Mouse (Mus musculus) lung, postnatal 10 days (tissue): ENCODE data around the gene Pex10.
A peak's percentile ranks its signal among the peaks of the same experiment; 100 is the strongest.
"Not testable (repeated sequence)": the region's sequence is repeated elsewhere in the genome, so short reads cannot be mapped to it uniquely, and the experiment has no call there.

Experiments used
- DNase-seq: peaks from one replicate; pipeline ENCODE4 v3.0.0; 2021

Pex10 gene

DNA sequence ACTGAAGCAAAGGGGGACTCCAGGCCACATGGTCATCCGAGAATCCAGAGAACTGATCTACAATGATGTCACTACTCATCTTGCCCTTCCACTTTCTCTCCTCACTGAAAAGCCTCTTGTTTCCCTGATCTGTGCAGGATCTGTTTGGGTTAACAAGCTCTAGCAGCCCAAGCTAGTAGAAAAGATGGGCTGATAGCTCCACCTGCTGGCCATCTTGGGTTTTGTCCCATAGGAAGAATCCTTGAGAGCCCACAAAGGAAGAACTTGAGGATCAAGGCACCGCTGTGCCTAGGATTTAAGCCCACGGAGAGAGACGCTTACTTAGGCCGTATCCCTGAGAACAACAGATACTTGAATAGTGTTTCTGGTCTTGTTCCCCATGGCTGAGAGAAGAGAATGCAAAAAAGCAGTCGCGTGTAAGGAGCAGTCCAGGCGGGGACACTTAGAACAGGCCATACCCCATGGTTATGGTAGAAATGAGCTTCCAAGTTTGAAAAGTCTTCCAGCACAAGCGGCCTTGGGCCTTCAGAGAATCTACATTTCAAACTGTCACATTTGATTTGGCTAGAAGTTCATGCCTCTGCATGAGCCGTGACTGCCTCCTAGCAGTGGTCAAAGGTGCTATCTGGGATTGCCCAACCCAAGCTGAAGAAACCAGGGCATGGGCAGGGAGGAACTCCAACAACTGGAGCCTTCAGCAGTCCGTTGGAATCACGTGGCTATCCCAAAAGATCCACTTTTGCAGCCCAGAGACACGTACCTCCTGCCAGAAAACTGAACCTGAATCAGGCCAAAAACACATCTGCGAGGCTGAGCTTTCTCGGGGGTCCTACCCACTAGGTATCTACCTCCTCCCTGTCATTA lies 614 bp upstream of the Pex10 start:
- peak; percentile 93 for DNase-seq

GRCm38 (mm10) chr4:155068357-155068972 lies 1.6 kb downstream of the Pex10 start:
- no peak for DNase-seq

DNA sequence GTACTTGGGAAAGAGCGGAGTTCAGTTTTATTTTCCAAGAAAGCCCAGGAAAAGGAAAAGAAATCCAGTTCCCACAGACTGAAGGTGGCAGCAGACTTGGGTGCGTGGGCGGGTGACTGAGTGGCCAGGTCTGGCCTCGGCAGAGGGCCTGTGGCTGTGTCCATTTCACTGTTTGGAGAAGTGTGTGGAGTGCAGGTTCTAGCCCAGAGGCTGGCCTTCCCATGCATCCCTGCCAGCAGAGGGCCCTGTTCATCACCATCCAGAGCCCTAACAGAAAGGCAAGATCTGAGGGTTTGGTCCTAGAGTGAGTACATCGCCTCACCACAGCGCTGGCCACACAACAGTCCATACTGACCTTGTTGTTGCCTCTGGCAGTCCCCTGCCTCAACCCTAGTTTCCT lies 2.4 kb downstream of the Pex10 start:
- DNase-seq = peak; percentile 26

DNA sequence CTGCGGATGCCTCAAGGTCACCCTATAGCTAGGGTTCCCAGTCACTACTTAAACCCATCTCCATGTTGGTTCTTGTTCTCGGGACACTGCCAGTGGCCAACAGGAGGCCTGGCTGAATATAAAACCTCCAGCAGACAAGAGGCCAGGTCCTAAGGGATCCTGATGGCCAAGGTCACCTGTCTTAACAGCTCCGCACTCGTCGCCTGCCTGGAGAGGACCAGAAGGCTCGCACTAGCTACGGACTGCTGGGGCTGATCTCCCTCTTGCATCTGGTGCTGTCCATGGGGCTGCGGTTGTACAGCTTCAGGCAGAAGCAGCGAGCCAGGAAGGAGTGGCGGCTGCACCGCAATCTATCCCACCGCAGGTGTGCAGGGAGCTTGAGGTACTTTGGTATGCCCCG lies 3.4 kb downstream of the Pex10 start:
- DNase-seq = no peak

DNA sequence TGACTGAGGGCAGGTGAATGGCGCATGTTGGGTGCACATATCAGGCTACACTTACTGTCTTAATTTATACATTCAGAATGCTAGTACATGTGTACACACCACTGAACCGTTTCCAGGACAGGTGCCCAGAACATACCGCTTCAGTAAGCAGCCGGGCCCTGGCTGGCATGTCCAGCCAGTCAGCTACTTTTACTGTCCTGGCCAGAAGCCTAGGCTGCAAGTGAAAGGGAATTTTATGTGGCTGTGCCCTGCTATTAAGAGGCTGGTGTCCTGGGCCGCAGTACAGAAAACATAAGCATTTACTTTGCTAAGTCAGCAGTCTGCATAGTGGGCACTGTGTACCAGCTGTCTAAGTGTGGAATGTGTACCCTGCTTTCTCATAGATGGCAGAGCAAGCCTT lies 4.1 kb downstream of the Pex10 start:
- no peak for DNase-seq

- DNase-seq = no peak
Observed at GRCm38 (mm10) chr4:155074418-155074817, 7.6 kb downstream of the Pex10 start.

DNA sequence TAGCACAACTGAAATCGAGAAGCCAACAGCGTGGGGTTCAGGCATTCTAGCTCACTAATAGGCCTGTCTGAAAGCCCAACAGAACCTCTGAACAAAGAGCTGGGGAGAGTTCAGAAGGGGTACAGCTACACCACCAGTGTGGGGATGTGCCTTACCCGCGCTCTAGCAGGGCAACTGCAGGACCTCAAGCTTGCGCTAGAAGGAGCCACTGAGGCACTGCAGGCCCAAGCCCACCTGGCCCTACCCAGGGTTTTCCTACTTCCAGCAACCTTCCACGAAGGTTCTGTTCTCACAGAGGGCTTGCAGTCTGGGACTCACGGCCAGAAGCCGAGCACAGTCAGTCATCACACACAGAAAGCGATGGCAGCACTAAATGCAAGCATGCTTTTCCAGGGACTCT lies 8.3 kb downstream of the Pex10 start:
- no peak for DNase-seq

- no peak for DNase-seq
Observed at GRCm38 (mm10) chr4:155075813-155076212, 9.0 kb downstream of the Pex10 start.

- no peak for DNase-seq
Observed at GRCm38 (mm10) chr4:155076677-155077076, 9.9 kb downstream of the Pex10 start.

DNA sequence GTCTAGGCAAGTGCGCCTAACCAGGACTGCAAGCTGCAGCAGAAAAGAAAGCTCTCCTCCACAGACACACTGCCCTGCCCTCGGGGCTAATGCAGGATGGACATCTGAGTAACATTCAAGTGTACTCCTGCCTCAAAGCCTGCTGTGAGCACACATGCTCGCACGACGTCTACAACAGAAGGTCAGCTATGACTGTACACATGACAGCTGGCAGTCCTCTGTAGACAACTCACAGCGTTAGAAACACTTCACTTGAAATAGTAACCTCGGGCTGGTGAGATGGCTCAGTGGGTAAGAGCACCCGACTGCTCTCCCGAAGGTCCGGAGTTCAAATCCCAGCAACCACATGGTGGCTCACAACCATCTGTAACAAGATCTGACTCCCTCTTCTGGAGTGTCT lies 12.0 kb downstream of the Pex10 start:
- DNase-seq = not testable (repeated sequence)

DNA sequence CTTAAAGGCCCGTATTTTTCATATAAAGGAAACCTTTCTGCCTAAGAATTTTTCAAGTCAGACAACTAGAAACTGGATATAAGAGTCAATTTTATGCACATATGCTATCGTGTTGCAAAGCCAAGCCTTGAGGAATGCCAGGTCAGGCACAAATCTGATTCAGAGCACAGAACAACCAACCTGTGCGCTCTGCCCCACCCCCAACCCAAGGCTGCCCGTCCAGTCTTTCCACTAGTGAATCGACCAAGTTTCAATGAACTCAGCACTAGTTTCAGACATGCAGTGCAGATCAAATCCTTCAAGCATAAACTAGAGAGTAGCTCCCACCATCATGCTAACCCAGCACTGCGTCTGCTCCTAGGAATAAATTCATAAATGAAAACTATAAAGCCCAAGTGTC lies 12.8 kb downstream of the Pex10 start:
- DNase-seq = no peak

GRCm38 (mm10) chr4:155083553-155083952 lies 16.7 kb downstream of the Pex10 start:
- DNase-seq = no peak

- DNase-seq = no peak
Observed at GRCm38 (mm10) chr4:155084351-155084750, 17.5 kb downstream of the Pex10 start.

DNA sequence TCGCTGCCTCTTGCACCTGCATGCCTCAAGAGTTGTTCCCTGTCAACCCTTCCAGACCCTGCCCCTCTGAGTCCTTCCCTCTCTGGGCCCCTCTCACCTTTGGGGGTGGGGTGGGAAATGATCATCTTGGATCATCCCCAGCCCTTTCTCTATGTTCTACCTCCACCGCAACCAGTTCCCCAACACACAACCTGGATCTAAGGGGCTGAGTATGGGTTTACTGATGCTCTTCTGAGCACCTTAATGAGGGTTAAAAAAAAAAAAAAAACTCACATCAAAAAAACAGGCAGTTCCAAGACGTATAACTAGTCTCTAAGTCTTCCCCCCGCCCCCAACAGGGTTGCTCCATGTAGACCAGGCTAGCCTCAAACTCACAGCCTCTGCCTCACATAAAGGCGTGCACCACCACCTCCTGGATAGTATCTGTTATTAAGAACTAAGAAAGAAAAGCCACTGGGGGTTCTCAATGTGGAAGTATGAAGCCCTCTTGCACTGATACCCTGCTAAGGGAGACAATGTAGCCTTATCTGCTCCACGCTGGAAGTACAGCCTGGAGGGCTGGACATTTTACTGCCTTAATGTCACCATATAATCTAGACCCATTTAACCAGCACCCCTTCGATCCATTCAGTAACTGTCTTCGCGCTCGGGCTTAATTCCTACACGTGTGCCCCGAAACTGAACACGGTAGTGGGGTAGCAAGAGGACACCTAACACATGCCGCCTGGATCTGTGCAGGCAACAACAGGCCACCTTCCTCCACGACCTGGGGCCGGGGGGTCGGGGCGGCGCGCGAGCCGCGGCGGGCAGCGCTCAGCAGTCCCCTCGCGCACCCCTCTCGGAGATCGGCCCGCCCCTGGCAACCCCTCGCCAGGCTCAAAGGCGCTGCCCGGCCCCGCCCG lies 18.6 kb downstream of the Pex10 start:
- DNase-seq = no peak

GRCm38 (mm10) chr4:155086108-155087024 lies 19.6 kb downstream of the Pex10 start, which contains the start of the genes Rer1 and Morn1:
TSS of gene Rer1 (minus strand) at chr4:155086382.
TSS of gene Morn1 (plus strand) at chr4:155086577.
- DNase-seq = peak; percentile 100

DNA sequence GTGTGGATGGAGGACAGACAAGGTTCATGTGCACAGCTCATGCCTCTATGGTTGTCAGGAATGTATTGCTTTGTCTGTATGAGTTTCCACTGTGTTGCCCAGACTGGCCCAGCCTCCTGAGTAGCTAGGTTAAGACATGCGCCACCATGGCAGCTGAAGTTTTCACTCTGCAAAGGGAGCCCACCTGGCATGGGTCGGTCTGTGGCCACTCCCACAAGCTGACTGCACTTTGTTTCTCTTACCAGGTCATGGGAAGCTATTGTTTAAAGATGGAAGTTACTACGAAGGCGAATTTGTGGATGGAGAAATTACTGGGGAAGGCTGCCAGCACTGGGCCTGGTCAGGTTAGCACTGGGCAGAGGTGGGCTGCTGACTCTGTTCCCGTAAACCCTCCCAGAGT lies 22.4 kb downstream of the Pex10 start:
- DNase-seq = no peak

GRCm38 (mm10) chr4:155090147-155090546 lies 23.3 kb downstream of the Pex10 start:
- DNase-seq = no peak

DNA sequence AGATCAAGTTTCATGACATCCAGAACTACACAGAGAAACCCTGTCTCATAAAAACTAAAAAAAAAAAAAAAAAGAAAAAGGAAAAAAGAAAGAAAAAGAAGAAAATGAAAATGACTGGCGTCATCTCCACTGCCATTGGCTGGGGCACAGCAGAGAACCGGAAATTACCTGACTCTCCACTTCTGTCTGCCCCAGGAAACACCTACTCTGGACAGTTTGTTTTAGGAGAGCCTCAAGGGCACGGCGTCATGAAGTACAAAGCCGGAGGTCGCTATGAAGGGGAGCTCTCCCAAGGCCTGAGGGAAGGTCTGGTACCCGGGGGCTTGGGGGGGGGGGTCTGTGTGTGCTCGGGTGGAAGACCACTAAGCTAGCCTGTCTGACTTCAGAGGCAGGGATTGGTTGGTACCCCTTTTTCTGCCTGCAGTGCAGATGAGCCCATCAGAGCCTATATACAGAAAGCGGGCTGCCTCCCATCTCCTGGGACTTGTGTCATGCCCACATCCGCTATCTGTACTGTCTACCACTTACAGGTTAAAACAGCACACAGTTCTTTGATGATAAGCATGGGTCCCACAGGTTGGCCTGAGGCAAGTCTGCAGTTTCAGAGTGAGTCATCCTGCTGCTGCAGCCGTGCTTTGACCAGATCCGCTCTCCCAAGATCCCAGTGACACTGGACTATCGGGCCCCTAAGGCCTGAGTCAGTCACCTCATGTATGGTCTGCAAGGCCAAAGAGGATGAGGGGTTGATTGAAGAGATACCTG lies 24.1 kb downstream of the Pex10 start:
- DNase-seq = no peak

- no peak for DNase-seq
Observed at GRCm38 (mm10) chr4:155092718-155093430, 26.1 kb downstream of the Pex10 start.

DNA sequence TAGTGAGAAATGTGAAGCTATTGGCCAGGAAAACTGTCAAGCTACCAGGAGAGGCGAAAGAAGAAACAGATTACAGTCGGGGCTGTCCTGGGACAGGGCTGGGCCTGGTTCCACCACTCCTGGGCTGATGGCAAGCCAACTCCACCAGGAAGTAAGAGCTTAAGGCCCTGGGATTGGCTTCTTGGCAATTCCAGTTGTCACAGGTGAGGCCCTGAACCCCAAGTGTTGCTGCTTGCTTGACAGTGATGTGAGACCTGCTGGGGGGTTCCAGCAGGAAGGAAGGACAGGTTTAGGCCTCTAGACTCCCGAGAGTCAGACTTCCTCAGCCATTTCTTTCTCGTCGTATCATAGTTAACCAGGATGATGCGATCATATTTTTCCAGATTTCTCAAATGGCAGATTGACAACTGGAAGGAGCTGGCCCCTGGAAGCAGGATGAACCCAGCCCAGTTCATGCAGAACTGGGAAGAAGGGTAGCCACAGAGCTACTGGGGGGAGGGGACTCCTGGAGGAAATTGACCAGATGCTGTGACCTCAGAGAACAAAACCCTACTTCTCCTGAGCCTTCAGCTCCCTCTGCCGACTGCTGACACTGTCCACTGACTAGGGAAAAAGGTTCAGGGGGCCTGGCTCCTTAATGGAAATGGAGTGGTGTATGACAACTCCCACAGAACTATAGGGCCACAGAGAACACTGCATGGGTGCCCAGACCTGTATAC lies 26.8 kb downstream of the Pex10 start:
- DNase-seq = no peak
